Mouse (Mus musculus) kidney, adult 18-20 months (tissue): Measurements from ENCODE around the gene Lyz1.
"Not testable (repeated sequence)": the region's sequence is repeated elsewhere in the genome, so short reads cannot be mapped to it uniquely, and the experiment has no call there.

Experiments used
- DNase-seq: peaks from one replicate; pipeline ENCODE4 v3.0.0; 2021

Gene Lyz1

DNA sequence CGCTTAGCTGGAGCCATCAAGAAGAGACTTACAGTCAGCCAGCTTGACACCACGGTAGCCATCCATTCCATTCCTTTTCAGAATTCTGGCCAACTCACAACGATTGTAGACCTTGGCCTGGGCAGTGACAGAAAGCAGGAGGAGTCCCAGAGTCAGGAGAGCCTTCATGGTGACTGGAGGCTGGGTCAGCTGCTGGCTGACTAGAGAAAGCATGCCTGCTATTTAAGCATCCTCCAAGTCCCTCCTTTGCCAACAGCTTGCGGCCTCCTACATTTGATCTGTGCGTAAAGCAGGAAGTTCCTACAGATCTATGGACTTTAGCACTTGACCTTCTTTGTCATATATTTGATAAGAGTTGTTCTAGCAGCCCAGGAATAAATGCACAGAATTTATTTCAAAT, at the start of gene Lyz1:
Lyz1 (minus strand) TSS at position 198 of the 400 bp plus-strand sequence.
- DNase-seq, result no peak

DNA sequence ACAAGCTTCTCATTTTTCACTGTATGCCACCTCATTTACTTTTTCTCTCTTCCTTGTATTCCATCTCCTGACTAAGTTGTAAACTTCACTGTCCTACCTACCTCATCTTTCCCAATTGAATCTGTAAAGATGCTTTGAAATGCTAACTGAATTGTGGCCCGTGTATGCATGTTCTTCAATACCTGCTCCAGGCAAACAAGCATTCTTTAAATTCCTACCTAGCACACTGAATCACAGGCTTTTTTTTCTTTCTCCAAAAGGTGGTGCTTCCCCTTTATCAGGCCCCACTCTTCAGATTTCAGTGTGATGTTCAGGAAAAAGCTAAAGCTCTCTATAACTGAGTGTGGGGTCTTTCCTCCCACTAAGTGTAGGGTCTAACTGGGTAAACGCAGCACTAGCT, 49.7 kb upstream of the Lyz1 start:
- no peak for DNase-seq

DNA sequence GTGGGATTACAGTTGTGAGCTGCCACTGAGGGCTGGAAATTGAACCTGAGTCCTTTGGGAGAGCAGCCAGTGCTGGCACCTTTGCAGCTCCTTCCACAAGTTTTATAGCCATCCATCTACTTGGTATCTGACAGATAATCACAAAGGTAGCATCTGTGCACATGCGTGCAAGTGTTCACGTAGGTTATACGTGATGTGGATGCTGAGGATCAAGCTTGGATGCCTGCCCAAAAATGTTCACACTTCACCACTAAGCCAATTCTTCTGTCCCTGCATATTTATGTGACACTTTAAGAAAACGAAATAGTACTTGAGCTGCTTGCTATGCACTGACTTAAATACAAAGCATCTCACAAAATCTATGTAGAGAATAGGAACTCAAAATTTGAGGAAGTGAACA, 48.4 kb upstream of the Lyz1 start:
- DNase-seq, result no peak

- DNase-seq, result no peak
Observed at GRCm38 (mm10) chr10:117339241-117339640, 46.6 kb upstream of the Lyz1 start.

DNA sequence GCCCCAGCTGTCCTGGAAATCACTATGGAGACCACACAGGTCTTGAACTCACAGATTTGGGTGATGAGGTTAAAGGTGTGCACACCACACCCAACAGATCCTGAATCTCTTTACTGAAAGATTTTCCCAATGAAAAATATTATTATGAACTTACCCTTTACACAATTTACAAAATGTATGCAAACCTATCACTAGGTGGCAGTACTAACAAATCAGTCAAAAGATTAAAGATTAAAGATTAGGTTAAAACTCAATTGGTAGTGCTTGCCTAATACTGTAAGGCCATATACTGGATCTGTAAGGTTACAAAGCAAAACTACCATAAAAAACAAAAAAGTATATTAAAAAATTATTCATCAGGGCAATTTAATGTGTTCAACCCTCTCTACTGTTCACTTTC, 45.3 kb upstream of the Lyz1 start:
- DNase-seq, result no peak

GRCm38 (mm10) chr10:117335649-117336048, 43.0 kb upstream of the Lyz1 start:
- no peak for DNase-seq

- no peak for DNase-seq
Observed at GRCm38 (mm10) chr10:117330521-117330920, 37.9 kb upstream of the Lyz1 start.

GRCm38 (mm10) chr10:117323782-117324181, 31.1 kb upstream of the Lyz1 start:
- no peak for DNase-seq

DNA sequence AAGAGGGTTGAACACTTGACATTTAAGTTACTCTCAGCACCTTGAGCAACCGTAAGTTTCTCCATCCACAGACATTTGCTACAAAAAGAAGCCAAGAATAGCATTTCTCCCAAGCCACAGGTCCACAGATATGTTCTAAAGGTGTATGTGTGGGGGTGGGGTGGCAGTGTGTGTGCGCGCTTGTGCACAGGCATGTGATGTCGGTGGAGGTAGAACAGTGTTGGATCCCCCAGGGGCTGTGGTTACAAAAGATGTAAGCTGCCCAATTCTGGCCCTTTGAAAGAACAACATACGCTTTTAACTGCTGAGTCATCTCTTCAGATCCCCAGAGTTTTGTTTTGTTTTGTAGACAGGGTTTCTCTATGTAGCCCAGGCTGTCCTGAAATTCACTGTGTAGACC, 30.0 kb upstream of the Lyz1 start:
- DNase-seq, result no peak

DNA sequence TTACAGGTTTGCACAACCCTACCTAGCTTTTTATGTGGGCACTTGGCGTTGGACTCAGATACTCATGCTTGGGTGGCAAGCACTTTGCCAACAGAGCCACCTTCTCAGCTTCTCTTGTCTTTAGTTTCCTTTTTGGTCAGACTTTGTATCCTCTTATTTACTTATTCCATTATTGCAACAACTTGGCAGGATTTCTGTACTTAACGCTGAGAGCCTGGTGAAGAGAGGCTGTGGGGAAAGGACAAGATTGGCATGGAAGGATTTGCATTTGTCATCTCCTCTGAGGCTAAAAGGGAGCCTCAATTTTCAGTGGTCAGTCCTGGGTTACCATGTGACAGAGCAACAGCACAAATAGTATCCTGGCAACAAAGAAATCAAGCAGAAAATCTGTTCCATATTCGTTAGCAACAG, 27.9 kb upstream of the Lyz1 start:
- DNase-seq, result no peak

DNA sequence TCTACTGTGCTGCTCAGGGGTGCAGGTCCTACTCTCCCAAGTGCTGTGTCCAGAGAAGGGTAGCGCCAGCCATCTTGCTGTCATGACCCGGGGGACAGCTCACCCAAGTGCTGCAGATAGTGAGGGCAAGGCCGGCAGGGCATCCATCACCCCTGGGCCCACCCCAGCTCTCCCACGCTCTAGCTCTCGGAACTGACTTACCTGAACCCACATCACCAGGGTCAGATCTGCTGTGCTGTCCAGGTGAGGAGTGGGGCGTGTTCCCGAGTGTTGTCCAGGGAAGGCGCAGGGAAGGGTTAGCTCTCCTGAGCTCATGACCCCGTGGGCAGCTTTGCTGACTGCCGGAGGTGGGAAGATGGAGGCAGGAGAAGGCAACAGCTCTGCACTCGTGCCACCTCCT, 23.7 kb upstream of the Lyz1 start:
- no peak for DNase-seq

- DNase-seq, result no peak
Observed at GRCm38 (mm10) chr10:117313133-117313532, 20.5 kb upstream of the Lyz1 start.

DNA sequence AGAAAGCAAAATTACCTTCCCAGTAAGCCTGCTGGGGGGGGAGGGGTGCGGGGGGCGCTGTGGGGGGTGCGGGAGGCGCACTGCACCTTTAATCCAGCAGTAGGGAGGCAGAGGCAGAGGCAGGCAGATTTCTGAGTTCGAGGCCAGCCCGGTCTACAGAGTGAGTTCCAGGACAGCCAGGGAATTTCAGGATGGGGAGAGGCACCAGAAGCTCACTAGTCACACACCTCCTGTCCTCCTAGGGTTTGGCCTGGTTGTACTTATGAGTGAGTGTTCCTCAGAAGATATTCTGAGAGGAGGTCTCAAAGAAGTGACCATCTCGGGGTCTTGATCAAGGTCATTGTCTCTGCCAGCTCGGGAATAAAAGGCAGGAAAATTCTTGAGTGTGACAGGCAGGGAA, 19.5 kb upstream of the Lyz1 start:
- no peak for DNase-seq

- DNase-seq, result no peak
Observed at GRCm38 (mm10) chr10:117304371-117304770, 11.7 kb upstream of the Lyz1 start.

GRCm38 (mm10) chr10:117301688-117302087, 9.0 kb upstream of the Lyz1 start:
- no peak for DNase-seq

DNA sequence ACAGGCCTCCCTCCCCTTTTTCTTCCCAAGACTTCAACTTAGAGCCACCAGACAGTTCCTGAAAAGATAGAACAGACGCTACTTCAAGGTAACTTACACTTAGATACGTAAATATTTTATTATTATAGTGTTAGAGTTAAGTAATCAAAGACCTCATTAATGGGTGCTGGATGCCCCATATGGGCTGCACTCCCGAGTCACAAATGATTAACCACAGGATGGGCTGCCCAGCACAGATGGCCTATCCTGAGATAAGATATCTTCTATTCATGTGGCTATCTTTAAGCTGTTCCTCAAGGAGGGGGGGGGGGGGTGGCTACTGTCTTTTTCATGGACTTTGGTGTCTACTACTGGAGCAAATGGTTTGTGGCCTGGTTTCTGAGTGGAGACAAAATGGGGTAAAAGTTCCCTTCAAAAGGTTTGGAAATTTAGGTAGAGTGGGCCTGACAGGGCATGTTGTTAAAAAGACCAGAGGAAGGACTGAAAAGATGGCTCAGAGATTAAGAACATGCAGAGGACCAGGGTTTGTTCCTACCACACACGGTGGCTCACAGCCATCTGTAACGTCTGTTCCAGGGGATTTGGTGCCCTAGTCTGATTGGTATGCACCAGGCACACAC, 7.3 kb upstream of the Lyz1 start:
- no peak for DNase-seq

GRCm38 (mm10) chr10:117299106-117299505, 6.4 kb upstream of the Lyz1 start:
- no peak for DNase-seq

DNA sequence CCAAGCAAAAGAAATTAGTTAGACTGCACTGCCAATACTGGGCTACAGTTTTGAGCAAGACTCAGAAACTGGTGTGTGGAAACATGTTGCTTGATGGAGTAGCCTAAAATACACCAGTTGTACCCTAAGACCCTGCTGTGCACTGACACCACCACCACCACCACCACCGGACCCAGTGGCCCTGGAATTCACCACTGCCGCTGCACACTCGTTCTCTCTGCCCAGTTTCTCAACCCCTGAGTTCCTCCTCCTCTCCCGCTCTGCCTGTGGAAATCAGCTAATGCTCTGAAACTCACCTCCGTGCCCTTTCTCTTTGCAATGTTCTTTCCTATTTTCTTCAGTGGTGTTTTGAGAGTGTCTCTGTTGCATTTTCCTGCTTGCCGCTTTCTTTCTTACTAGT, 5.7 kb upstream of the Lyz1 start:
- no peak for DNase-seq

- not testable (repeated sequence) for DNase-seq
Observed at GRCm38 (mm10) chr10:117290936-117291335, 1.7 kb downstream of the Lyz1 start.

GRCm38 (mm10) chr10:117290046-117290870, 2.4 kb downstream of the Lyz1 start:
- no peak for DNase-seq

GRCm38 (mm10) chr10:117289034-117289505, 3.6 kb downstream of the Lyz1 start:
- not testable (repeated sequence) for DNase-seq

GRCm38 (mm10) chr10:117288197-117289033, 4.3 kb downstream of the Lyz1 start:
- no peak for DNase-seq

DNA sequence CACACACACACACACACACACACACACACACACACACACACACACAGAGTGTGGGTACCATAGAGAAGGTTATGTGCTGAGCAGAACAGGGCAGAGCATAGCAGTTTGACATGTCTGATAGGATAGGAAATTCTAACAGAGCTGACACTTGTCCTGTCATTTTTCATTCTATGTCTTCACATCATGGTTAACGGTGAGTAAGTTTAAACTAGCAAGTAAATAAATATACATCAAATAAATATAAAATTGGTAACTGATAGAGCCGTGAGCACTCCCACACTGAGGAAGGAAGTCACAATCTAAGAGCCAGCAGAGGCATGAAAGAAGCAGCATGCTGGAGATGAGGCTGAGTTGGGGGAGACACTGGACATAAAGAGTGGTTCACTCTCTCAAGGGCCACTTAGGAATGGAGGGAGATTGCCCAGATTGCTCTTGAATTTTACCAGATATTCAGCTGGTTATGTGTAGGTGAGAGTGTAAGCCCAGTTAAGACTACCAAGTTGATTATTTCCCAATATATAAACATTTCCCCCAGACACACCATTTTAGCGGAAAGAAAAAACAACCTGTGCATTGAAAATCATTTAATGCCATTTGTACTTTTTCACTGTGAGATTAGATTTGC, 5.3 kb downstream of the Lyz1 start:
- no peak for DNase-seq
